Mouse (Mus musculus) kidney, adult 18-20 months (tissue): ENCODE data around the gene Frmd4a.
"Not testable (repeated sequence)": the region's sequence is repeated elsewhere in the genome, so short reads cannot be mapped to it uniquely, and the experiment has no call there.

ENCODE experiments used
- DNase-seq: peaks from one replicate; pipeline ENCODE4 v3.0.0; 2021

The Frmd4a gene

GRCm38 (mm10) chr2:4293726-4294125, 276.2 kb downstream of the Frmd4a start:
- no peak for DNase-seq

- no peak for DNase-seq
Measured at GRCm38 (mm10) chr2:4295641-4296040, 278.1 kb downstream of the Frmd4a start.

- no peak for DNase-seq
Measured at GRCm38 (mm10) chr2:4296881-4297280, 279.4 kb downstream of the Frmd4a start.

DNA sequence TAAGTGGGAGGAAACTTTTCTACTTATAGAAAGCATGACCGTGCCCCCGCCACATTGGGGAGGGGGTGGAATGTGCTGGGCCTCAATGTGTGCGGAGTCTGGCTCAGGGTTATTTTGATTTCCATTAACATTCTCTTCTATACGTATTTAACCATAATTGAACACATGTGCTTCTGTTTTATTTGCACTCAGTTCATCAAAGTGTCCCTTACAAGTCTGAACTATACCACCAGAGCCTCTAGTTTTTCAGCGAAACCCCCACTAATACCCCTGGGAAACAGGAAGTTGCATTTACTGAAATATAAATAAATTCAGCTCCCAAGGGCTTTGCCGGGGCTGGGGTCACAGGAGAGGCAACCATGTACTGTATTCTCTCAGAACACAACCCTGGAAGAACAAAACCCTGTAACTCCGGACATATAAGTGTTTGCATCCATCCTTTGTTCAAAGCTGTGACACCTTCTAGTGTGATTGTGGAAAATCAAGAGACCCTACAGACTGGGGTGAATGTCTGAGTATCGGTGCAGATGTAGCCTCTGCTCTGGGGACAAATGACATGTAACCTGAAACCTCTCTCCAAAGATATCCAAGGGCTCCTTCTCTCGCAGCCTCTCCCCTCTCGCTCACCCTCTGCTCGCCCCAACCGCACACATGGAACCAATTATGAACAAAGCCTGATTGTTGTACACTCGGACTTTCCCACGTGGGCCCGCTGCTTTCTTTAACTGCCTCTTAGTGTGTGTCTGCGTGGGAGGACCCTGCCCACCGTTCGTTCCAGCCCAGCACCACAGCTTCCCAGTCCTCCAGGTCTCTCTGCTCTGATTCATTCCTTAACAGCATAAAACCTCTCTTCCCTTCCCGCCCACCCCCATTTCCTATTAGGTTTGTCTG, 281.1 kb downstream of the Frmd4a start:
- no peak for DNase-seq

DNA sequence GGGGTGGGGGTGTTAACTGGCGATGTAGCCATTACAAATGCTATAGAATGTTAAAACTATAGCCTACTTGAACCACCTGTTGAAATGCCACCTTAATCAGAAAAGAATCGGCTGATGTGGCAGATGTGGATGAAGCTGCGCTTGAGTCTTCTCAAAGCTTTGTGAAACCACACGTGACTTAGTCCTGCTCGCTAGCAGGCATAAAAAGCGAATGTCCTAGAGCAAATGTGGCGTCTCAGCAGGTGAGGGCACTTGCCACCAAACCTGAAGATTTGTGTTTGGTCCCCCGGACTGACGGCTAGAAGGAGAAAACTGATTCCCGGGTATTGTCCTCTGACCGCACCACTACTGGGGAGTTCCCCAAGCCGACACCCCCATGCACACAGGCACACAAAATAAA, 282.1 kb downstream of the Frmd4a start:
- DNase-seq: no peak

GRCm38 (mm10) chr2:4300383-4300811, 282.9 kb downstream of the Frmd4a start:
- no peak for DNase-seq

DNA sequence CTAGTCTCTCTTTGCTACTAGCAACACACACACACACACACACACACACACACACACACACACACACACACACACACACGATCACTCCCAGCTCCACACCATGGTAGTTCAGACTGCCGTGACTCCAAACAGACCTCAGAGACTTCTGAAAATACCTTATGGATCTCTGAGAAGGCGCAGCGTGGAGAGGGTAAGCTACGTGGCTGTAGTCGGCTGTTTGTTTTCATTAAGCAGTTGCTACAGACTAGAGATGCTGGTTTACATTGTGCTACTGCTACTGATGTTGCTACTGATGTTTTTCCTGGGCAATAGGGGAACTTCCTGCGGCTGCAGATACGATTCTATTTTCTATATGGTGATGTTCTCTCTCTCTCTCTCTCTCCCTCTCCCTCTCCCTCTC, 283.3 kb downstream of the Frmd4a start:
- DNase-seq: no peak

GRCm38 (mm10) chr2:4301256-4301655, 283.7 kb downstream of the Frmd4a start:
- no peak for DNase-seq

DNA sequence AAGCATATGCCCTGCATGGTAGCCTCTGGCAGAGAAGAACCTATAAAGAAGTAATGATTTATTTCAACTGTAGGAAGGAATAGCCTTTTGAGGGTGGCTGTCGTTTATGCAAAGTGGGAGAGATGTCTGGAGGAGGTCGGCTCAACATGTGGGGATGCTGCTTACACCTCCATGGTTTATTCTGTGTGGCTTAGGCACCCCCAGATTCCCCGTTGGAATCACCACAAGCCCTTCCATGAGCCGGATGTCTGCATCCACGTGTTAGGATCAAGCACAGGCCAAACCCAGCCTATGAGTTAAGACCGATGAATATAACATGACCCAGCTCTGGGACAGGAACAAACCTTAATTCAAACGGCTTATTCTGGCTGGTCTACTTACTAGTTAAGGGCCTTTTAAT, 284.2 kb downstream of the Frmd4a start:
- no peak for DNase-seq

DNA sequence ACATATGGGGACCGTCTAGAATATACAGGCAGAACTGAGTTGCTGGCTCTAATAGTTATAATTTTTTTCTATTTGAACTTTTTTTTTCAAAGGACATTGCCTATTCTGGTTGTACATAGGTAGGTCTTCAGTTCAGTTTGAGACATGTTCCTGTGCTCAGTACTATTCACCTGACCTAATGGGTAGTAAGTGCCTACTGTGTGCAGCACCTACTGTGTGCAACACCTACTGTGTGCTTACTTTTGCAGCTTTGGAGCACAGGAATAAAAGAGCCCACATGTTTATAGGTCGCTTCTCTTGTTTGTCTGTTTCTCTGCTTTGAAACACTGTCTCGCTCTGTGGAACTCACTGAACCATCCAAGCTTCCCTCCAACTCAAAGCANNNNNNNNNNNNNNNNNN, 284.6 kb downstream of the Frmd4a start:
- no peak for DNase-seq

- DNase-seq: no peak
Measured at GRCm38 (mm10) chr2:4307076-4307475, 289.6 kb downstream of the Frmd4a start.

DNA sequence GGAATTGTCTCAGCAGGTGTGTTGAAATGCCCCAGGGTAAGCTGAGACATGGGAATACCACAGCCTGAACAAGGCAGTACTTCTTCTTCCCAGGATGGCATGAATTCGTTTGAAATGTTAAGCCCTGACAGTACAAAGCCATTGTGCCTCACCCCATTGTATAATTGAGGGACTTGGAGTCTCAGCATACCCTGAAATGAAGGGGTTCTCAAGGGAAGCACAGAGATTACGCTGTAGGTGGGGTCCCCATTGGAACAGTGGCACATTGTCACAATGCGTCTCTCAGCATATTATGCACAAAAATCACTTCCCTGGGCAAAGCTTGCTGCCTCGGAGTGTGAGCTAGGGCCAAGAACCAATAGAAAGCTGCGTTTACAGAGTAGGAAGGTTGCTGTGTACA, 297.0 kb downstream of the Frmd4a start:
- no peak for DNase-seq

DNA sequence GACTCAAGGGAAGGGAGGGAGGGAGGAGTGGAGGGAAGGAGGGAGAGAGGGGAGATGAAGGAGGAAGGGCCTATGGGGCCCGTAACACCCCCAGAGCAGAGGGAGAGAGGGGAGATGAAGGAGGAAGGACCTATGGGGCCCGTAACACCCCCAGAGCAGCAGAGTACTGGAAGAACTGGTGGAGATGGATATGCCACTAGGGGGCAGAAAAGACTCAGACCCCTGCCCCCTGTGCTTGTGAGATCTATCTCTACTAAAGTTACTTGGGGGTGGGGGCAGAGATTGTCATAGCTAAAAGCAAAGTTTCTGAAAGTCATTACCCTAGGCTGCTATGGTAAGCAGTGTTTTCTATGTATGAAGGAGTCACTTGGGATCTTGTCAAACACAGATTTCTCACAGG, 299.1 kb downstream of the Frmd4a start:
- DNase-seq: no peak

DNA sequence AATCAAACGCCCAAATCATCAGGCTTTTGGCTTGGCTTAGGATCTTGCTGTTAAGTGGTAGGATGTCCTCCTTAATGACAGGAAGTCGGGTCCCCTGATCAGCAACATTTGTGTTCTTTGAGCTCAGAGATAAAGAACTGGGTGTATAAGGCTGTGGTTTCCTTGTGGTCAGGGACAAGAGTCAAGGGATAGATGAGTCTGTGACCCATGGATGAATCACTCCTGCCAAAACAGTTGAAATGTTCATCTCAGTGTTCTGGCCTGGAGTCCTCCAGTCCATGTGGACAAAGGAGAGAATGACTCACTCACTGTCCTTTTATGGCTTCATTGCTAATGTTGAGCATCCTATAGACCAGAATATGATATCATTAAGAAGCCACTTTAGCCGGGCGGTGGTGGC, 300.6 kb downstream of the Frmd4a start:
- DNase-seq: no peak

- DNase-seq: no peak
Measured at GRCm38 (mm10) chr2:4326241-4327010, 308.9 kb downstream of the Frmd4a start.

- no peak for DNase-seq
Measured at GRCm38 (mm10) chr2:4327011-4327340, 309.5 kb downstream of the Frmd4a start.

DNA sequence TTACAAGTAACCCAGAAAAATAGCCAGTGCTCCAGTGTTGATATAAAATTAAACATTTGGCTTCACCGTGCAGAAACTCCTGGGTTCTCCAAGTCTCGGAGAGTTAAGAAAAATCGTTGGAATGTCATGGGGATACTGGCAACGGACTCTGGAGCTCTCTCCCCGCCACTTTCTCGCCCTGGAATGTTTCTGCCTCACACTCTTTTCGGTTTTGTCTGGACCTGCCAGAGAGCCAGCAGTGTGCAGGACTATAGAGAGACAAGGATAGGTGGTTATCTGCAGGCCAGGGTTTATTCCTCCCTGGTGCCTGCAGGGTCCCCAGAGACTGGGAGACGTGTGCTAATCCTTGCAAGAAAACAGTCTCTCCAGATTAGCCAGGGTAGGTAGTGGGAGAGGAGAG, 314.9 kb downstream of the Frmd4a start:
- DNase-seq: no peak

GRCm38 (mm10) chr2:4334201-4334600, 316.7 kb downstream of the Frmd4a start:
- DNase-seq: no peak

GRCm38 (mm10) chr2:4334936-4335335, 317.4 kb downstream of the Frmd4a start:
- no peak for DNase-seq

DNA sequence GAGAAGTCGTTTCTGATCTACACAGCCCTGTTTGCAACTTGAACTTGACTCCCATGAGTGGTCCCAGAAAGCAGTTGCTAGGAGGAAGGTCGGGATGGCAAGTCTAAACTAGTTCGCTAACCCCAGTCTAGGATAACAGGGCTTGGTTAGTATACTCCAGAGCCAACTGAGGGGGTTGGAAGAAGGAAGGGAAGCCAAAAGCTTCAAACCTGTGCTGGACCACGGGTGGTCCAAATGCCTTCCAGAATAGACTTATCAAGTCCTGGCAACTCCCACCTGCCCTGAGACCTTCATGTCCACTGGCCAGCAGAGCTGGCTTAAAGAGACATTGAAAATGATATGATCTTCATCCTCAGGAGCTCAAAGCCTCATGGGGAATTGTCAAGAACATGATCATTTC, 318.4 kb downstream of the Frmd4a start:
- DNase-seq: no peak

GRCm38 (mm10) chr2:4338290-4338689, 320.8 kb downstream of the Frmd4a start:
- not testable (repeated sequence) for DNase-seq

GRCm38 (mm10) chr2:4339128-4339527, 321.6 kb downstream of the Frmd4a start:
- DNase-seq: no peak

DNA sequence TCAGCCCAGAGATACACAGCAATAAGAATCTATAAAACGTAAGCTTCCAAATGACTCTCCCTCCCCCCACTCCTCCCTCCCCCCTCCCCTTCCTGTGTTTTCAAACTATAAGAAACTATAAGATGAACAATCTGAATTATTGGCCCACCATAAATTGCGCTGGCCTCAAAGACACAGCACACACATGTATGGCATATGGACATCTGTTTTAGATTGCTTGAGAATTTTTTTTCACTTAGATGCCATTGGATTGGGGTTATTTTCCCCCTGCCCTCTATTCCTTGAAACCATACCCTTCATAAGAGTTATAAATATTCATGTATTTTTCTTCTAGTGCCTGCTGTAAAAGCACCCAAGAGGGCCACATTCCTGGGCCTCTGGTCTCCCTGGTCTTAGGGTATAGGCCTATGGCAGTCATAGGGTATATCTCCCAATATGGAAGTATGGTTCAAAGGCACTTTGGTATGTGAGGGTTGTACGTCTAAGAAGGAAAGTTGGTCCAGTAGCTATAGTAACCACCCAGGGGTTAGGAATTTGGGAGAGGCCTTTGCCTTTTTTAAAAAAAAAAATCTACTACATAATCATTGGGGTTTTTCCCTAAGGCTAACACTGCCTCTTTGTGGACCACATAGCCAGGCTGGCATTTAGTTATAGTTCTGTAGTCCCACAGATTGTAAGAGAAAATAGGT, 322.2 kb downstream of the Frmd4a start:
- no peak for DNase-seq

DNA sequence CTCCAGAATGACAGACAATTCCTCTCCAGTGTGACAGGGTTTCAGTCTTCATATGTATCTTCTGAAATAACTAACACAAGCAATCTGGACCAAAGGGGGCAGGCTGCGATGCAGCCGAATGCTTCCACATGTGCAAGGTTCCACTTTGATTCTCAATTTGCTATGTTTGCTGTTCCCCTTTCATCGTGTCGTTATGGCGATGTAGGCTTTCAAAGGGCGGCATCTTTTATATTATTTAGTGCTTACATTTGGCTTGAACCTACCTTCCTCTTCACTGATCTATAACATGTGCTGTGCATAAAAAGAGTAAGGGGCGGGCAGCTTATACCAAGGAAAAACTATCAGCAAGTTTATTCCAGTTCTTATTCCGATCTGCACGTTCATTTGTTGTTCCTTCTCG, 322.9 kb downstream of the Frmd4a start:
- DNase-seq: no peak
